Mouse (Mus musculus) Patski (cell line): ENCODE results near the gene H2-Ab1. TPM values are rescaled to one million over a fixed set of nuclear protein-coding genes. Genes with fewer than 3 reads are reported as not detected.

Experiments
- ATAC-seq: fragments of 100-300 bp; one replicate; pipeline ENCODE4 v1.8.0; 2021
- CTCF ChIA-PET: fragments of 350-600 bp; sonication (Branson Sonifier 250); formaldehyde crosslinking; loops from one replicate; lab custom pipeline; 2022; ENCODE audit warnings: inconsistent platforms; lab: Charles Lee
- POLR2A ChIA-PET: fragments of 350-600 bp; sonication (Branson Sonifier 250); formaldehyde crosslinking; loops from one replicate; lab custom pipeline; 2022; ENCODE audit warnings: antibody characterized with exemption, inconsistent platforms; lab: Charles Lee
- DNase-seq: peaks from one replicate; pipeline ENCODE4 v3.0.0-alpha.2; 2011; ENCODE audit warnings: low read depth, low spot score
- H3K27me3 ChIP-seq: fragments of 371-371 bp; one replicate; pipeline ENCODE4 v1.5.1; 2021
- CTCF ChIP-seq: fragments of 100-300 bp; IDR thresholded peaks from one replicate; pipeline ENCODE4 v1.5.1; 2021
- in situ Hi-C: fragments of 300-500 bp; cut with MboI; formaldehyde crosslinking; loops from 3 replicates; pipeline ENCODE4 v1.11.1; 2018; ENCODE audit warnings: low pct_unique_long_range_greater_than_20kb, mixed read lengths
- polyA plus RNA-seq: library from polyadenylated mRNA; unstranded; gene quantifications from one replicate; pipeline ENCODE4 v1.2.3, GENCODE M21; 2021

Gene H2-Ab1
- polyA plus RNA-seq, 1 experiment from 2014 or later = 0.09 TPM

DNA sequence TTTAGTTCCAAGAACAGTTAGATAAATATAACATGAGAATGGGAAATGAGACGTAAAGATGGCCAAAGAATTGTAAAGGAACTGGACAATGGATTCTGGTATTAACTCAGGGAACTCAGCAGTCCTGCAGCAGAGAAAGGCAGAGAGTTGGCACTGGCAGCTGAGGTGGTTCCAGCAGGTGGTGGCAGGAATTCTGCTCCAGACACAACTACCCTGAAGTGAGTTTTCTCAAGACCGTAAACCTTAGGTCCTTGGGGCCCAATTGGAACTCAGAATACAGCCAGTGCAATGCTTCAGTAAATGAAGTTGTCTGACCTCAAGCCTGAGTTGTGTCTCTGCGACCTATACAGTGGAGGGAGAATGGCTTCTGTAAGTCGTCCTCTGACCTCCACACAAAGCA, 36.8 kb downstream of the H2-Ab1 start:
- POLR2A ChIA-PET = no interaction called here

DNA sequence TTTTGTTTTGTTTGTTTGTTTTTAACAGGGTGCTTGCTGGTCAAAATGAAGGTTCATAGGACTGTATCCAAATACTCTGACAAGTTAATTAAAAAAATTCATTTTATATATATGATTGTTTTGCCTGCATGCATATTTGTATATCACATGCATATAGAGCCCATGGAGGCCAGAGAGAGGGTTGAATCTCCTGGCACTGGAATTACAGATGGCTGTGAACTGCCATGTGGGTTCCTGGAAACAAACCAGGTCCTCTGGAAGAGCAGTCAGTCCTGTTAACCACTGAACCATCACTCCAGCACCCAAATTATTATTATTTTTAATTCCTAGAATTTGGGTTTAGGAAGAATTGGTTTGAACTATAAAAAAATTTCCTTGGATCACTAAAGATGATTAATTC, 37.8 kb downstream of the H2-Ab1 start:
- in situ Hi-C loops = no loop called here
- ATAC-seq = no peak
- TF ChIP-seq CTCF = no peak
- no peak for DNase-seq
- peaks cover 14% of the 10 kb centered on the region for H3K27me3 ChIP-seq
- CTCF ChIA-PET = no interaction called here
- POLR2A ChIA-PET = no interaction called here

More for the DNA sequence above, 36.8 kb downstream of the H2-Ab1 start:
- ATAC-seq (no peak), DNase-seq (no peak)
- CTCF ChIA-PET = interaction anchor here (0.7 kb wide), 1 partner anchor 19 kb away, joined by 3 read pairs; no protein-coding TSS in a partner anchor
- no peak for TF ChIP-seq CTCF
- in situ Hi-C loops = no loop called here
- peaks cover 22% of the 10 kb centered on the region for H3K27me3 ChIP-seq

GRCm38 (mm10) chr17:34295891-34296794, 38.7 kb downstream of the H2-Ab1 start:
- TF ChIP-seq CTCF = no peak
- H3K27me3 ChIP-seq = peaks cover 10% of the 10 kb centered on the region
- DNase-seq (no peak), ATAC-seq (no peak)
- in situ Hi-C loops = no loop called here
- CTCF ChIA-PET = no interaction called here
- POLR2A ChIA-PET = no interaction called here

DNA sequence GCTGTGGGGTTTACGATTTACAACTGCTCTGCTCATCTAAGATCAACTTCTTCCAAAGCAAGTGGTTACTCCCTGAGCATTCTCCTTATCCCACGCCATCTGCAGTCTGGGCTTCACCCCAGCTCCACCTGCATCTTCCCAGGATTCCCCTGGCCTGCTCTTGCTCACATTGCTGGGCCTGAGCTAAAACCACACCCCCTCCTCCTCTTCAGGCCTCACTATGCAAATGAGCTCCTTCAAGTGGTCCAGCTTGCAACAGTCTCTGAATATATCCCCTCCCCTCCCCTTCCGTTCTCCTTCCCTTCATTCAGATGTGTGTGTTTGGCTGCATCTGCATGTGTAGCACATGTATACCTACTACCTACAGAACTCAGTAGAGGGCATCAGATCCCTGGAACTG, 41.9 kb downstream of the H2-Ab1 start:
- no peak for DNase-seq
- TF ChIP-seq CTCF = no peak
- H3K27me3 ChIP-seq = peaks cover 10% of the 10 kb centered on the region
- in situ Hi-C loops = no loop called here
- ATAC-seq = no peak
- CTCF ChIA-PET = interaction anchor here (1.1 kb wide), 1 partner anchor 10 kb away, joined by 3 read pairs; no protein-coding TSS in a partner anchor
- POLR2A ChIA-PET = no interaction called here

- POLR2A ChIA-PET = no interaction called here
- CTCF ChIA-PET = interaction anchor here (1.1 kb wide), 1 partner anchor 11 kb away, joined by 3 read pairs; no protein-coding TSS in a partner anchor
- H3K27me3 ChIP-seq = peaks cover 9% of the 10 kb centered on the region
- ATAC-seq (no peak), DNase-seq (no peak)
- in situ Hi-C loops = no loop called here
- TF ChIP-seq CTCF = no peak
Measured at GRCm38 (mm10) chr17:34300071-34300470, 42.6 kb downstream of the H2-Ab1 start.

DNA sequence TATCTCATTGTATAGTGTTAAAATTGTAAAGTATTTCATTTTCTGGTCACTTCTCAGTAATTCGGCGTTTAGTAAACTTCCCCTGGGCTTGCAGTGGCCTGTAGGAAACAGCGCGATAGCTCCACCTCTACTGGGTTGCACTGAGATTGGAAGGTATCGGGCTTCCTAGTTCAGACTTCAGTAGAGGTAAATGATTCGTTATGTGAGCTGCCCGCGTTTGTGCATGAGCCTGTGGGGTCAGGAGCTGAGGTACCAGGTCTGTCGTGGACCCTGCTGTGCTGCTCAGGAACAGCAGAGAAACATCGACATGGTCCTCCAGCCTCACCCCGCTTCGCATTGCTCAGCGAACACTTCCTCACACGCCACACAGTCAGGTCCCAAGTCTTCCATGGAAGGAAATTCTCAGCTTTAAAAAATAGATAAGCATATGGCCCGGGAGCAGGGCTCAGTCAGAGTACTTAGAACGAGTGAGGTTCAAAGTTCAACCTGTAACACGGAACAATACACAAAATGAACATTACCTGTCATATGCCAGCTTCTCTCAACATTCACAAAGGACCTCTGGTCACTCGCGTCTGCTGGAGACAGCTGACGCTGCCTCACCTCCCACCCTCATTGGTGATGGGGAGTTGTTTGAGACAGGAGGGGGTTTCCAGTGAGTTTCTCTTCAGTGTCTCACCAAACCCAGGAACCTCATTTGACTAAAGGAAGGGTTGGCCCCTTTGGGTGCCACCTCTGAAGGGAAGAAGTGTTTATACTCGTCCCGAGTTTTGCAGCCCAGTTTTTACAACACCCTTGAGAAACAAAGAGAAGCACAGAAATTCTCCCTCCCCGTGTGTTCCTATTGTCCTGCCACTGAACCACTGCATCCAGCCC, 43.4 kb downstream of the H2-Ab1 start:
- H3K27me3 ChIP-seq = peaks cover 6% of the 10 kb centered on the region
- in situ Hi-C loops = no loop called here
- ChIA-PET POLR2A (no interaction called here), CTCF (interaction anchor here (1.1 kb wide), 1 partner anchor 12 kb away, joined by 3 read pairs; no protein-coding TSS in a partner anchor)
- ATAC-seq (no peak), DNase-seq (no peak)
- no peak for TF ChIP-seq CTCF

- peaks cover 6% of the 10 kb centered on the region for H3K27me3 ChIP-seq
- in situ Hi-C loops = no loop called here
- DNase-seq (no peak), ATAC-seq (no peak)
- TF ChIP-seq CTCF = no peak
- ChIA-PET CTCF (no interaction called here), POLR2A (interaction anchor here (0.7 kb wide), 1 partner anchor 95 kb away, joined by 5 read pairs; no protein-coding TSS in a partner anchor)
Measured at GRCm38 (mm10) chr17:34301670-34302190, 44.2 kb downstream of the H2-Ab1 start.

GRCm38 (mm10) chr17:34303789-34304188, 46.3 kb downstream of the H2-Ab1 start:
- DNase-seq = no peak
- H3K27me3 ChIP-seq = peaks cover 6% of the 10 kb centered on the region
- ChIA-PET CTCF (no interaction called here), POLR2A (no interaction called here)
- no peak for ATAC-seq
- no peak for TF ChIP-seq CTCF
- in situ Hi-C loops = no loop called here

- peaks cover 6% of the 10 kb centered on the region for H3K27me3 ChIP-seq
- no peak for TF ChIP-seq CTCF
- POLR2A ChIA-PET = no interaction called here
- in situ Hi-C loops = no loop called here
- ATAC-seq (no peak), DNase-seq (no peak)
- CTCF ChIA-PET = interaction anchor here (1.3 kb wide), 1 partner anchor 12 kb away, joined by 3 read pairs; no protein-coding TSS in a partner anchor
Measured at GRCm38 (mm10) chr17:34304751-34305150, 47.3 kb downstream of the H2-Ab1 start.

- DNase-seq = no peak
- POLR2A ChIA-PET = no interaction called here
- in situ Hi-C loops = no loop called here
- no peak for TF ChIP-seq CTCF
- H3K27me3 ChIP-seq = peaks cover 6% of the 10 kb centered on the region
- CTCF ChIA-PET = interaction anchor here (1.3 kb wide), 1 partner anchor 11 kb away, joined by 3 read pairs; no protein-coding TSS in a partner anchor
- no peak for ATAC-seq
Measured at GRCm38 (mm10) chr17:34305380-34306030, 48.0 kb downstream of the H2-Ab1 start, which contains the start of gene H2-Eb1. TSS of gene H2-Eb1 (plus strand) at chr17:34305867.
